In the genomic region with DNA sequence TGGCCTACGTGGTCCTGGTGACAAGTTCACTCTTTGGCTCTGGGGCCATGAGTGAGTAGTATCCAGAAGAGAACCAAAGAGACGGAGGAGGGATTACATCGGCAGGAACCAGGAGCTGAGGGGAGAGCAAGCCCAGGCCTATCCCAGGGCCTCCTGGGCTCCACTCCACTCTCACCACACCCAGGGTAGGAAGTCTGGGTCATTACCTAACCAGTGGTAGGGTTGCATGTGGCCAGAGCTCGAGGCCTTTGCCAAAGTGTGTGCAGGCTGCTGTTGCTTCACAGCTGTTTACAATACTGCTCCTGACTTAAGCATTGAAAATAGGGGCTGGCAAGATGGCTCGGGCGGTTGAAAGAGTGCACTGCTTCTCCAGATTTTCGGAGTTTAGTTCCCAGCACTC, we compare ENCODE assay signal across 9 mouse cellular contexts. TPM values are rescaled to one million over a fixed set of nuclear protein-coding genes. Genes with fewer than 3 reads are reported as not detected.
A peak's percentile ranks its signal among the peaks of the same experiment; 100 is the strongest.
DNase-seq lines count a peak whose midpoint lies in the region; ATAC-seq and TF ChIP-seq lines count a peak whose summit lies in the region.
"Had no signal": no experiment of that assay in that cellular context is flagged by ENCODE, and none has a peak within 500 bp of the region (broad histone marks: within the 10 kb centered on the region; RNA-seq: fewer than 3 reads in every experiment).

No protein-coding gene starts in this region.

- no peak for TF ChIP-seq CTCF in gastrocnemius, adult 2 months (IDR thresholded peaks at IDR 0.05)

- intact Hi-C loops in gastrocnemius, adult 2 months (cut with DNase I), result loop anchor here (10.0 kb wide), 1 partner anchor 215 kb away; a partner anchor contains a TSS
- intact Hi-C loops in gastrocnemius, postnatal 14 days (cut with DNase I; ENCODE audit: low total_unique reads), result no loop called here

- H3K4me1 ChIP-seq in ES-E14 (ENCODE audit: control insufficient read depth in 2 of 2, insufficient read depth in 2 of 2, low read length in 2 of 2, poor library complexity in 1 of 2), result peaks cover 3 to 13% of the 10 kb centered on the region in 2 experiments; a peak in 3 of 4 replicates
- peaks cover 56% of the 10 kb centered on the region for H3K4me1 ChIP-seq in liver, embryonic 15.5 days (replicated peaks)
- peaks cover 55% of the 10 kb centered on the region for H3K4me1 ChIP-seq in neural tube, embryonic 15.5 days

- H3K4me2 ChIP-seq in liver, embryonic 15.5 days, result peak overlapping the region; percentile 95
- H3K4me2 ChIP-seq in neural tube, embryonic 15.5 days, result peak overlapping the region; percentile 100

- in situ Hi-C loops in ES-E14 (cut with MboI; ENCODE audit: low sequenced_read_pairs in 2 of 2, unreplicated experiment in 2 of 2), result no loop called here

- DNase-seq in gastrocnemius, adult 2 months, result peak; percentile 74
- DNase-seq in gastrocnemius, postnatal 4 days (ENCODE audit: low spot score in 2 of 2), result no peak
- DNase-seq in ES-E14 (ENCODE audit: low read depth, low spot score), result no peak
- peak; percentile 47 for DNase-seq in gastrocnemius, postnatal 14 days
- no peak for DNase-seq in ovary, postnatal 36 days (ENCODE audit: low spot score)
- DNase-seq in cerebellum, adult 11 months, result no peak

- H3K36me3 ChIP-seq in ES-E14 (ENCODE audit: control insufficient read depth, insufficient read depth, low read length, poor library complexity, severe bottlenecking), result peaks cover 19% of the 10 kb centered on the region
- H3K36me3 ChIP-seq in liver, embryonic 15.5 days (replicated peaks), result peaks cover 32% of the 10 kb centered on the region
- H3K36me3 ChIP-seq in neural tube, embryonic 15.5 days, result peaks cover 23% of the 10 kb centered on the region

- ATAC-seq in liver, embryonic 15.5 days (ENCODE audit: insufficient read depth), result no peak
- no peak for ATAC-seq in neural tube, embryonic 15.5 days (ENCODE audit: low FRiP score)
- ATAC-seq: Patski had no signal

- H3K4me3 ChIP-seq in gastrocnemius, adult 2 months, result peak overlapping the region; percentile 85
- H3K4me3 ChIP-seq in ES-E14 (ENCODE audit: insufficient read depth in 1 of 2, low read depth in 1 of 2, low read length in 2 of 2, poor library complexity in 1 of 2, severe bottlenecking in 1 of 2), result peak overlapping the region; percentile 81 to 95
- H3K4me3 ChIP-seq in liver, embryonic 15.5 days (replicated peaks), result peak overlapping the region; percentile 90
- peak overlapping the region; percentile 81 for H3K4me3 ChIP-seq in neural tube, embryonic 15.5 days (replicated peaks)

- 60% methylated on average over 7 of the region's 7 CpGs for WGBS in liver, embryonic 15.5 days (ENCODE audit: insufficient replicate concordance)
- 90% methylated on average over 7 of the region's 7 CpGs for WGBS in neural tube, embryonic 15.5 days

- H3K9ac ChIP-seq in ES-E14 (ENCODE audit: insufficient read depth, low read depth, low read length, poor library complexity, severe bottlenecking), result peak overlapping the region; percentile 75
- peak overlapping the region; percentile 87 for H3K9ac ChIP-seq in liver, embryonic 15.5 days
- peak overlapping the region; percentile 74 for H3K9ac ChIP-seq in neural tube, embryonic 15.5 days (replicated peaks)

- no peaks in the 10 kb centered on the region for H3K9me3 ChIP-seq in ES-E14 (ENCODE audit: control insufficient read depth, insufficient read depth, low read depth, low read length)
- no peaks in the 10 kb centered on the region for H3K9me3 ChIP-seq in liver, embryonic 15.5 days (replicated peaks)
- no peaks in the 10 kb centered on the region for H3K9me3 ChIP-seq in neural tube, embryonic 15.5 days (replicated peaks)

- H3K27me3 ChIP-seq in liver, embryonic 15.5 days, result no peaks in the 10 kb centered on the region
- H3K27me3 ChIP-seq in neural tube, embryonic 15.5 days (replicated peaks), result no peaks in the 10 kb centered on the region
- H3K27me3 ChIP-seq: Patski had no signal

- H3K27ac ChIP-seq in gastrocnemius, adult 2 months, result peak overlapping the region; percentile 94
- H3K27ac ChIP-seq in ES-E14 (ENCODE audit: insufficient read depth, low read depth, low read length, poor library complexity, severe bottlenecking), result peak overlapping the region; percentile 29; the same call in 1 of the 2 replicates
- peak overlapping the region; percentile 83 for H3K27ac ChIP-seq in liver, embryonic 15.5 days (replicated peaks)
- H3K27ac ChIP-seq in neural tube, embryonic 15.5 days (replicated peaks), result no peak overlapping the region

TF ChIP-seq in ES-E14, 5 proteins besides CTCF, POLR2A, EP300 and RAD21:
- TF ChIP-seq ZNF384 (IDR thresholded peaks at IDR 0.05; ENCODE audit: low read depth, low read length) (no peak), CHD2 (IDR thresholded peaks at IDR 0.05; ENCODE audit: low read depth, low read length) (no peak), HCFC1 (IDR thresholded peaks at IDR 0.05; ENCODE audit: borderline replicate concordance, insufficient read depth, low read length) (no peak), MAFK (IDR thresholded peaks at IDR 0.05; ENCODE audit: insufficient read depth, low read depth, low read length) (no peak), ZC3H11A (IDR thresholded peaks at IDR 0.05; ENCODE audit: borderline replicate concordance, low read depth, low read length) (no peak)

RNA-seq across cellular contexts. Expression of a gene that starts 1.8 kb away (rescaled TPM):
- total RNA-seq in gastrocnemius, adult 2 months (2021), result 1 to 10 TPM; 7.2 to 7.9 TPM
- total RNA-seq in gastrocnemius, postnatal 4 days (2021), result 10 to 100 TPM; 16.7 to 19.6 TPM
- 29.6 and 47.4 TPM in 2 replicates for total RNA-seq in ES-E14 (2012; rRNA removed)
- total RNA-seq in gastrocnemius, postnatal 14 days (2021), result 1 to 10 TPM; 9.3 to 9.6 TPM
- 8.6 and 9.1 TPM in 2 replicates for polyA plus RNA-seq in liver, embryonic 15.5 days (2015; fragmentation: Nextera tagmentation; extraction: Ambion mirVana)
- polyA plus RNA-seq in neural tube, embryonic 15.5 days (2015; fragmentation: Nextera tagmentation; extraction: Ambion mirVana), result 22.2 and 22.5 TPM in 2 replicates

RNA-seq across cellular contexts. Expression of a gene that starts 25.2 kb away (rescaled TPM):
- 10 to 100 TPM; 10.5 to 11.3 TPM for total RNA-seq in gastrocnemius, adult 2 months (2021)
- total RNA-seq in gastrocnemius, postnatal 4 days (2021), result 10 to 100 TPM; 37.1 to 42.7 TPM
- total RNA-seq in ES-E14 (2012; rRNA removed), result 161 and 194 TPM in 2 replicates
- total RNA-seq in gastrocnemius, postnatal 14 days (2021), result 10 to 100 TPM; 15.1 to 16.8 TPM
- polyA plus RNA-seq in liver, embryonic 15.5 days (2015; fragmentation: Nextera tagmentation; extraction: Ambion mirVana), result 16.1 and 16.4 TPM in 2 replicates
- 66.5 and 86.3 TPM in 2 replicates for polyA plus RNA-seq in neural tube, embryonic 15.5 days (2015; fragmentation: Nextera tagmentation; extraction: Ambion mirVana)

RNA-seq across cellular contexts. Expression of a gene that starts 25.2 kb away (rescaled TPM):
- total RNA-seq in gastrocnemius, adult 2 months (2021), result under 1 TPM; 0.08 to 0.33 TPM
- under 1 TPM; 0.23 to 0.29 TPM for total RNA-seq in gastrocnemius, postnatal 4 days (2021)
- total RNA-seq in ES-E14 (2012; rRNA removed), result 0.40 and 0.74 TPM in 2 replicates
- under 1 TPM in 1 of 2 experiments, not detected in 1; 0.29 TPM for total RNA-seq in gastrocnemius, postnatal 14 days (2021)
- 0.06 and 0.14 TPM in 2 replicates for polyA plus RNA-seq in liver, embryonic 15.5 days (2015; fragmentation: Nextera tagmentation; extraction: Ambion mirVana)
- 1.1 TPM in 2 replicates for polyA plus RNA-seq in neural tube, embryonic 15.5 days (2015; fragmentation: Nextera tagmentation; extraction: Ambion mirVana)

RNA-seq across cellular contexts. Expression of a gene that starts 30.9 kb away (rescaled TPM):
- total RNA-seq in gastrocnemius, adult 2 months (2021), result not detected
- total RNA-seq in gastrocnemius, postnatal 4 days (2021), result 10 to 100 TPM in 1 of 2 experiments, 1 to 10 TPM in 1; 9.8 to 17.0 TPM
- 109 and 141 TPM in 2 replicates for total RNA-seq in ES-E14 (2012; rRNA removed)
- 1 to 10 TPM; 2.1 to 3.7 TPM for total RNA-seq in gastrocnemius, postnatal 14 days (2021)
- polyA plus RNA-seq in liver, embryonic 15.5 days (2015; fragmentation: Nextera tagmentation; extraction: Ambion mirVana), result 9.2 and 9.6 TPM in 2 replicates
- polyA plus RNA-seq in neural tube, embryonic 15.5 days (2015; fragmentation: Nextera tagmentation; extraction: Ambion mirVana), result 184 and 262 TPM in 2 replicates

RNA-seq across cellular contexts. Expression of a gene that starts 40.9 kb away (rescaled TPM):
- 100 to 1,000 TPM in 1 of 2 experiments, 10 to 100 TPM in 1; 95.2 to 101 TPM for total RNA-seq in gastrocnemius, adult 2 months (2021)
- total RNA-seq in gastrocnemius, postnatal 4 days (2021), result 100 to 1,000 TPM; 161 to 162 TPM
- total RNA-seq in ES-E14 (2012; rRNA removed), result 104 and 115 TPM in 2 replicates
- 100 to 1,000 TPM; 126 to 139 TPM for total RNA-seq in gastrocnemius, postnatal 14 days (2021)
- 111 and 117 TPM in 2 replicates for polyA plus RNA-seq in liver, embryonic 15.5 days (2015; fragmentation: Nextera tagmentation; extraction: Ambion mirVana)
- polyA plus RNA-seq in neural tube, embryonic 15.5 days (2015; fragmentation: Nextera tagmentation; extraction: Ambion mirVana), result 559 and 636 TPM in 2 replicates

Comparison
In these comparisons a context has a peak if more than half of its experiments do, and no peak if none do; other contexts are left out.
1. DNase-seq: peak in gastrocnemius, adult 2 months (single experiment) and gastrocnemius, postnatal 14 days (single experiment); none in gastrocnemius, postnatal 4 days (0 of 2), ES-E14 (single experiment), ovary, postnatal 36 days (single experiment) and cerebellum, adult 11 months (single experiment).
2. Peak in every context shown above with its lines, with median percentiles within 50 percentile points of each other: H3K4me3 ChIP-seq and H3K9ac ChIP-seq.